Mouse (Mus musculus): ENCODE data around the gene Oxsm. TPM values are rescaled to one million over a fixed set of nuclear protein-coding genes. Genes with fewer than 3 reads are reported as not detected.

The Oxsm gene
- 10 to 100 TPM; 21.5 to 28.4 (median 24.1) TPM for total RNA-seq (2022)

GRCm38 (mm10) chr14:16249171-16249874 is at the start of gene Oxsm, which contains the start of gene Ngly1:
Gene Oxsm, minus strand, starts transcription at chr14:16249808.
Gene Ngly1, plus strand, starts transcription at chr14:16249280.
- peak; percentile 78 for DNase-seq (ENCODE audit: low spot score)

GRCm38 (mm10) chr14:16296816-16297468 is 47.3 kb upstream of the Oxsm start:
- DNase-seq (ENCODE audit: low spot score) = no peak

GRCm38 (mm10) chr14:16293921-16294320 is 44.3 kb upstream of the Oxsm start:
- DNase-seq (ENCODE audit: low spot score) = no peak

- DNase-seq (ENCODE audit: low spot score) = no peak
Observed at GRCm38 (mm10) chr14:16293015-16293414, 43.4 kb upstream of the Oxsm start.

- no peak for DNase-seq (ENCODE audit: low spot score)
Observed at GRCm38 (mm10) chr14:16292371-16292770, 42.8 kb upstream of the Oxsm start.

- DNase-seq (ENCODE audit: low spot score) = no peak
Observed at GRCm38 (mm10) chr14:16283966-16284365, 34.4 kb upstream of the Oxsm start.

GRCm38 (mm10) chr14:16279196-16279595 is 29.6 kb upstream of the Oxsm start:
- no peak for DNase-seq (ENCODE audit: low spot score)

- no peak for DNase-seq (ENCODE audit: low spot score)
Observed at GRCm38 (mm10) chr14:16273677-16274076, 24.1 kb upstream of the Oxsm start.

- DNase-seq (ENCODE audit: low spot score) = no peak
Observed at GRCm38 (mm10) chr14:16269776-16270175, 20.2 kb upstream of the Oxsm start.

- DNase-seq (ENCODE audit: low spot score) = no peak
Observed at GRCm38 (mm10) chr14:16267028-16267427, 17.4 kb upstream of the Oxsm start.

- no peak for DNase-seq (ENCODE audit: low spot score)
Observed at GRCm38 (mm10) chr14:16261869-16262268, 12.3 kb upstream of the Oxsm start.

- no peak for DNase-seq (ENCODE audit: low spot score)
Observed at GRCm38 (mm10) chr14:16260541-16260940, 10.9 kb upstream of the Oxsm start.

- no peak for DNase-seq (ENCODE audit: low spot score)
Observed at GRCm38 (mm10) chr14:16256209-16256608, 6.6 kb upstream of the Oxsm start.

GRCm38 (mm10) chr14:16255745-16256144 is 6.1 kb upstream of the Oxsm start:
- no peak for DNase-seq (ENCODE audit: low spot score)

GRCm38 (mm10) chr14:16250099-16250498 is 491 bp upstream of the Oxsm start:
- DNase-seq (ENCODE audit: low spot score) = no peak

- DNase-seq (ENCODE audit: low spot score) = no peak
Observed at GRCm38 (mm10) chr14:16248603-16249157, 928 bp downstream of the Oxsm start.

- no peak for DNase-seq (ENCODE audit: low spot score)
Observed at GRCm38 (mm10) chr14:16248135-16248534, 1.5 kb downstream of the Oxsm start.

GRCm38 (mm10) chr14:16246340-16246912 is 3.2 kb downstream of the Oxsm start:
- DNase-seq (ENCODE audit: low spot score) = no peak

- DNase-seq (ENCODE audit: low spot score) = no peak
Observed at GRCm38 (mm10) chr14:16245127-16245526, 4.5 kb downstream of the Oxsm start.

- DNase-seq (ENCODE audit: low spot score) = no peak
Observed at GRCm38 (mm10) chr14:16244370-16244769, 5.2 kb downstream of the Oxsm start.

- peak; percentile 45 for DNase-seq (ENCODE audit: low spot score)
Observed at GRCm38 (mm10) chr14:16243603-16244209, 5.9 kb downstream of the Oxsm start.

- peak; percentile 88 for DNase-seq (ENCODE audit: low spot score)
Observed at GRCm38 (mm10) chr14:16242947-16243602, 6.5 kb downstream of the Oxsm start.
